Mouse (Mus musculus): ENCODE data around the gene Coro2a. TPM values are rescaled to one million over a fixed set of nuclear protein-coding genes. Genes with fewer than 3 reads are reported as not detected.

The Coro2a gene
- polyA plus RNA-seq, 1 experiment from 2014 or later, result 7.0 TPM

- Histone ChIP-seq H3K36me3 (replicated peaks; ENCODE audit: control insufficient read depth, insufficient read depth) (no peaks in the 10 kb centered on the region), H3K27me3 (ENCODE audit: control insufficient read depth, insufficient read depth, low read length) (no peaks in the 10 kb centered on the region), H3K9ac (no peak overlapping the region), H3K4me3 (replicated peaks; ENCODE audit: low read length) (no peak overlapping the region), H3K4me2 (replicated peaks) (no peak overlapping the region), H3K27ac (no peak overlapping the region), H3K9me3 (ENCODE audit: control insufficient read depth, low read length) (no peaks in the 10 kb centered on the region), H3K4me1 (replicated peaks; ENCODE audit: control insufficient read depth, insufficient read depth, low read length) (no peaks in the 10 kb centered on the region)
- ATAC-seq (ENCODE audit: low FRiP score), result no peak
- 83% methylated on average over 14 of the region's 14 CpGs for WGBS
- DNase-seq (ENCODE audit: low spot score), result no peak
These were observed 41.8 kb downstream of the Coro2a start for GRCm38 (mm10) chr4:46560069-46560705.

- ATAC-seq (ENCODE audit: low FRiP score) (no peak), DNase-seq (ENCODE audit: low spot score) (no peak)
- Histone ChIP-seq H3K36me3 (replicated peaks; ENCODE audit: control insufficient read depth, insufficient read depth) (no peaks in the 10 kb centered on the region), H3K9me3 (ENCODE audit: control insufficient read depth, low read length) (no peaks in the 10 kb centered on the region), H3K4me1 (replicated peaks; ENCODE audit: control insufficient read depth, insufficient read depth, low read length) (no peaks in the 10 kb centered on the region), H3K27me3 (ENCODE audit: control insufficient read depth, insufficient read depth, low read length) (no peaks in the 10 kb centered on the region), H3K4me2 (replicated peaks) (no peak overlapping the region), H3K4me3 (replicated peaks; ENCODE audit: low read length) (no peak overlapping the region), H3K27ac (no peak overlapping the region), H3K9ac (no peak overlapping the region)
- 72% methylated on average over 22 of the region's 22 CpGs for WGBS
These were observed 43.0 kb downstream of the Coro2a start for GRCm38 (mm10) chr4:46558672-46559667.

- H3K36me3 ChIP-seq (replicated peaks; ENCODE audit: control insufficient read depth, insufficient read depth), result no peaks in the 10 kb centered on the region
- no peak for ATAC-seq (ENCODE audit: low FRiP score)
- no peak overlapping the region for H3K27ac ChIP-seq
- H3K27me3 ChIP-seq (ENCODE audit: control insufficient read depth, insufficient read depth, low read length), result no peaks in the 10 kb centered on the region
- H3K4me3 ChIP-seq (replicated peaks; ENCODE audit: low read length), result no peak overlapping the region
- no peak for DNase-seq (ENCODE audit: low spot score)
- no peak overlapping the region for H3K4me2 ChIP-seq (replicated peaks)
- WGBS, result 88% methylated on average over 3 of the region's 3 CpGs
- H3K4me1 ChIP-seq (replicated peaks; ENCODE audit: control insufficient read depth, insufficient read depth, low read length), result no peaks in the 10 kb centered on the region
- H3K9me3 ChIP-seq (ENCODE audit: control insufficient read depth, low read length), result no peaks in the 10 kb centered on the region
- H3K9ac ChIP-seq, result no peak overlapping the region
These were observed 45.1 kb downstream of the Coro2a start for GRCm38 (mm10) chr4:46556933-46557332.

GRCm38 (mm10) chr4:46555762-46556161 lies 46.2 kb downstream of the Coro2a start:
- no peaks in the 10 kb centered on the region for H3K4me1 ChIP-seq (replicated peaks; ENCODE audit: control insufficient read depth, insufficient read depth, low read length)
- no peaks in the 10 kb centered on the region for H3K27me3 ChIP-seq (ENCODE audit: control insufficient read depth, insufficient read depth, low read length)
- DNase-seq (ENCODE audit: low spot score), result no peak
- no peak overlapping the region for H3K9ac ChIP-seq
- no peak overlapping the region for H3K27ac ChIP-seq
- no peaks in the 10 kb centered on the region for H3K9me3 ChIP-seq (ENCODE audit: control insufficient read depth, low read length)
- H3K4me2 ChIP-seq (replicated peaks), result no peak overlapping the region
- no peak for ATAC-seq (ENCODE audit: low FRiP score)
- H3K36me3 ChIP-seq (replicated peaks; ENCODE audit: control insufficient read depth, insufficient read depth), result no peaks in the 10 kb centered on the region
- no peak overlapping the region for H3K4me3 ChIP-seq (replicated peaks; ENCODE audit: low read length)
- 84% methylated on average over 9 of the region's 9 CpGs for WGBS

- Histone ChIP-seq H3K4me2 (replicated peaks) (no peak overlapping the region), H3K9ac (no peak overlapping the region), H3K36me3 (replicated peaks; ENCODE audit: control insufficient read depth, insufficient read depth) (no peaks in the 10 kb centered on the region), H3K27ac (no peak overlapping the region), H3K27me3 (ENCODE audit: control insufficient read depth, insufficient read depth, low read length) (no peaks in the 10 kb centered on the region), H3K4me3 (replicated peaks; ENCODE audit: low read length) (no peak overlapping the region), H3K4me1 (replicated peaks; ENCODE audit: control insufficient read depth, insufficient read depth, low read length) (no peaks in the 10 kb centered on the region), H3K9me3 (ENCODE audit: control insufficient read depth, low read length) (no peaks in the 10 kb centered on the region)
- ATAC-seq (ENCODE audit: low FRiP score), result no peak
- DNase-seq (ENCODE audit: low spot score), result no peak
- WGBS, result 83% methylated on average over 10 of the region's 10 CpGs
These were observed 47.5 kb downstream of the Coro2a start for GRCm38 (mm10) chr4:46554295-46555069.

GRCm38 (mm10) chr4:46553864-46554263 lies 48.1 kb downstream of the Coro2a start:
- Histone ChIP-seq H3K4me2 (replicated peaks) (no peak overlapping the region), H3K36me3 (replicated peaks; ENCODE audit: control insufficient read depth, insufficient read depth) (no peaks in the 10 kb centered on the region), H3K4me3 (replicated peaks; ENCODE audit: low read length) (no peak overlapping the region), H3K27me3 (ENCODE audit: control insufficient read depth, insufficient read depth, low read length) (no peaks in the 10 kb centered on the region), H3K27ac (no peak overlapping the region), H3K4me1 (replicated peaks; ENCODE audit: control insufficient read depth, insufficient read depth, low read length) (no peaks in the 10 kb centered on the region), H3K9ac (no peak overlapping the region), H3K9me3 (ENCODE audit: control insufficient read depth, low read length) (no peaks in the 10 kb centered on the region)
- WGBS, result 67% methylated on average over 1 of the region's 1 CpGs
- DNase-seq (ENCODE audit: low spot score) (no peak), ATAC-seq (ENCODE audit: low FRiP score) (no peak)

GRCm38 (mm10) chr4:46550406-46550805 lies 51.6 kb downstream of the Coro2a start:
- H3K4me3 ChIP-seq (replicated peaks; ENCODE audit: low read length), result no peak overlapping the region
- H3K27ac ChIP-seq, result no peak overlapping the region
- DNase-seq (ENCODE audit: low spot score) (no peak), ATAC-seq (ENCODE audit: low FRiP score) (no peak)
- no peaks in the 10 kb centered on the region for H3K4me1 ChIP-seq (replicated peaks; ENCODE audit: control insufficient read depth, insufficient read depth, low read length)
- no peaks in the 10 kb centered on the region for H3K9me3 ChIP-seq (ENCODE audit: control insufficient read depth, low read length)
- WGBS, result 61% methylated on average over 8 of the region's 8 CpGs
- no peak overlapping the region for H3K4me2 ChIP-seq (replicated peaks)
- H3K27me3 ChIP-seq (ENCODE audit: control insufficient read depth, insufficient read depth, low read length), result no peaks in the 10 kb centered on the region
- H3K36me3 ChIP-seq (replicated peaks; ENCODE audit: control insufficient read depth, insufficient read depth), result no peaks in the 10 kb centered on the region
- no peak overlapping the region for H3K9ac ChIP-seq

GRCm38 (mm10) chr4:46549979-46550378 lies 52.0 kb downstream of the Coro2a start:
- Histone ChIP-seq H3K27me3 (ENCODE audit: control insufficient read depth, insufficient read depth, low read length) (no peaks in the 10 kb centered on the region), H3K27ac (no peak overlapping the region), H3K9me3 (ENCODE audit: control insufficient read depth, low read length) (no peaks in the 10 kb centered on the region), H3K4me2 (replicated peaks) (no peak overlapping the region), H3K36me3 (replicated peaks; ENCODE audit: control insufficient read depth, insufficient read depth) (no peaks in the 10 kb centered on the region), H3K4me3 (replicated peaks; ENCODE audit: low read length) (no peak overlapping the region), H3K9ac (no peak overlapping the region), H3K4me1 (replicated peaks; ENCODE audit: control insufficient read depth, insufficient read depth, low read length) (no peaks in the 10 kb centered on the region)
- DNase-seq (ENCODE audit: low spot score) (no peak), ATAC-seq (ENCODE audit: low FRiP score) (no peak)
- WGBS, result 71% methylated on average over 9 of the region's 10 CpGs

GRCm38 (mm10) chr4:46546709-46547108 lies 55.3 kb downstream of the Coro2a start:
- no peak; the same call in 1 of the 2 replicates for ATAC-seq (ENCODE audit: low FRiP score)
- 28% methylated on average over 6 of the region's 6 CpGs for WGBS
- Histone ChIP-seq H3K9me3 (ENCODE audit: control insufficient read depth, low read length) (no peaks in the 10 kb centered on the region), H3K27me3 (ENCODE audit: control insufficient read depth, insufficient read depth, low read length) (no peaks in the 10 kb centered on the region), H3K4me1 (replicated peaks; ENCODE audit: control insufficient read depth, insufficient read depth, low read length) (no peaks in the 10 kb centered on the region), H3K4me3 (replicated peaks; ENCODE audit: low read length) (no peak overlapping the region), H3K27ac (no peak overlapping the region), H3K4me2 (replicated peaks) (no peak overlapping the region), H3K9ac (no peak overlapping the region), H3K36me3 (replicated peaks; ENCODE audit: control insufficient read depth, insufficient read depth) (no peaks in the 10 kb centered on the region)
- no peak for DNase-seq (ENCODE audit: low spot score)

Data from hindbrain, embryonic 14.5 days (tissue).